Mouse (Mus musculus) stomach, embryonic 15.5 days (tissue): Measurements from ENCODE around the gene Mettl13. TPM values are rescaled to one million over a fixed set of nuclear protein-coding genes. Genes with fewer than 3 reads are reported as not detected.

Source experiments
- ATAC-seq: fragments of 200-750 bp; cut with Nextera tagmentation; 2 replicates; pipeline ENCODE4 v1.8.0; 2017; ENCODE audit warnings: low read depth, moderate number of reproducible peaks, moderate TSS enrichment; ENCODE audit not compliant: insufficient read depth, low FRiP score
- H3K27ac ChIP-seq: fragments of 300-500 bp; sonication (generic); 2 replicates; pipeline ENCODE4 v1.5.1; 2015; ENCODE audit warnings: mild to moderate bottlenecking, inconsistent platforms
- H3K27me3 ChIP-seq: fragments of 300-500 bp; sonication (generic); replicated peaks from 2 replicates; pipeline ENCODE4 v1.6.1; 2015; ENCODE audit warnings: inconsistent platforms
- H3K36me3 ChIP-seq: fragments of 300-500 bp; sonication (generic); 2 replicates; pipeline ENCODE4 v1.6.1; 2015; ENCODE audit warnings: inconsistent platforms
- H3K4me1 ChIP-seq: fragments of 300-500 bp; sonication (generic); 2 replicates; pipeline ENCODE4 v1.6.1; 2015; ENCODE audit warnings: inconsistent platforms
- H3K4me2 ChIP-seq: fragments of 300-500 bp; sonication (generic); 2 replicates; pipeline ENCODE4 v1.6.1; 2015; ENCODE audit warnings: mild to moderate bottlenecking, inconsistent platforms
- H3K4me3 ChIP-seq: fragments of 300-500 bp; sonication (generic); replicated peaks from 2 replicates; pipeline ENCODE4 v1.5.1; 2015; ENCODE audit warnings: inconsistent platforms
- H3K9ac ChIP-seq: fragments of 300-500 bp; sonication (generic); 2 replicates; pipeline ENCODE4 v1.6.1; 2015; ENCODE audit warnings: inconsistent platforms
- H3K9me3 ChIP-seq: fragments of 300-500 bp; sonication (generic); 2 replicates; pipeline ENCODE4 v1.6.1; 2016; ENCODE audit warnings: inconsistent platforms
- WGBS: fragments of 180-500 bp; shearing (Covaris S2); methylation state at CpG from one replicate; pipeline ENCODE4 v1.1.7; 2015; 5-methylcytosine and 5-hydroxymethylcytosine counted together
- polyA plus RNA-seq: library from polyadenylated mRNA; unstranded; fragments of >200 nt; fragmentation: Nextera tagmentation; extraction: Ambion mirVana; gene quantifications from 2 replicates; pipeline ENCODE4 v1.2.1, GENCODE M21; 2015

The Mettl13 gene
- polyA plus RNA-seq, 1 experiment from 2014 or later, result 21.0 TPM

DNA sequence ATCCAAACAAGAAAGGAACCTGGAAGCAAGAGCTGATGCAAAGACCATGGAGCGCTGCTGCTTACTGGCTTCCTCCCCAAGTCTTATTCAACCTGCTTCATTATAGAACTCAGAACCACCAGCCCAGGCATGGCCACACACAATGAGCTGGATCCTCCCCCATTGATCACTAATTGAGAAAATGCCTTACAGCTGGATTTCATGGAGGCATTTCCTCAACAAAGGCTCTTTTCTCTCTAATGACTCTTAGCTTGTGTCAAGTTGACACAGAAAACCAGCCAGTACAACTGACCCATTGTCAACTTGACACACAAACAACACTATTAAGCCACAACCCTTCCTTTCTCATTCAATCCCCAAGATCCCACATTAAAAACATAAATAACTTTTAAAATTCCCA is 17.7 kb downstream of the Mettl13 start:
- H3K9me3 ChIP-seq, result no peaks in the 10 kb centered on the region
- H3K4me2 ChIP-seq, result no peak overlapping the region
- peaks cover 21% of the 10 kb centered on the region for H3K36me3 ChIP-seq
- H3K4me3 ChIP-seq, result no peak overlapping the region
- H3K27ac ChIP-seq, result no peak overlapping the region
- H3K9ac ChIP-seq, result no peak overlapping the region
- no peak for ATAC-seq
- no peaks in the 10 kb centered on the region for H3K4me1 ChIP-seq
- 87% methylated on average over 1 of the region's 1 CpGs for WGBS
- no peaks in the 10 kb centered on the region for H3K27me3 ChIP-seq

DNA sequence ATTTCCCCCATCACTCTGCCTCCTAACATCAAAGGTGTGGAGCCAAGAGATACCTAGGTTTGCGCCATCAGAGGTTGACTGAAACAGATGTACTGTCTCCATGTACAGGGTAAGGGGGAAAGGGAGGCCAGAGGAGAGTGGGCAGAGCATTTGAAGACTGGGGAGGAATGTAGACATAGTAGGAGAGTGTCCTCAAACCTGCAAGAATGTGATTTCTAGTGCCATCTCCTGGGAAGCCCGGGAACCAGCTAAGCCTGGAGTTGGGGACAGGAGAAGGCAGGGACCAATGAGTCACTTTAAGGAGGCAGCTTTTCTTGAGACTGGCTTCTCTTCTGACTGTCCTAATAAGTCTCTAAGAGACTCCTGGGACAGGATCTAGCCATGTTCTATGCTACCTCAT is 18.7 kb downstream of the Mettl13 start:
- 56% methylated on average over 2 of the region's 2 CpGs for WGBS
- no peaks in the 10 kb centered on the region for H3K9me3 ChIP-seq
- H3K9ac ChIP-seq, result no peak overlapping the region
- H3K27me3 ChIP-seq, result no peaks in the 10 kb centered on the region
- no peak overlapping the region for H3K4me3 ChIP-seq
- H3K4me1 ChIP-seq, result no peaks in the 10 kb centered on the region
- H3K4me2 ChIP-seq, result no peak overlapping the region
- no peak overlapping the region for H3K27ac ChIP-seq
- no peak for ATAC-seq
- peaks cover 12% of the 10 kb centered on the region for H3K36me3 ChIP-seq

DNA sequence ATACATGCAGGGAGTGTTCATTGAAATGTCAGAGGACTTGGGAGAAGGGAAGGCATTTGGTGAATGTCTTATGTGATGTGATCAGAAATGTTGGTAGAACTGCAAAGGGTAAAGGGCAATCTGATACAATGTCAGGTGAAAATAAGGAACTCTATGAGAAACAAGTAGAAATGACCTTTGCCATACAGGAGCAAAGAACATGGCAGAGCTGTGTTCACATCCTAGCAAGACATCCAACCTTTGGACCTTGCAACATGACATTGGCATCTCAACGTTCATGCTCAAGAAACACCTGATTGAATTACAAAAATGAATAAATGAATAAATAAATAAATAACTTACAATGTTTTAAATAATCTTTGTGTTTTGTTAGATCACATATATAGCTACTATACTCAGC is 33.2 kb downstream of the Mettl13 start:
- H3K27ac ChIP-seq, result no peak overlapping the region

DNA sequence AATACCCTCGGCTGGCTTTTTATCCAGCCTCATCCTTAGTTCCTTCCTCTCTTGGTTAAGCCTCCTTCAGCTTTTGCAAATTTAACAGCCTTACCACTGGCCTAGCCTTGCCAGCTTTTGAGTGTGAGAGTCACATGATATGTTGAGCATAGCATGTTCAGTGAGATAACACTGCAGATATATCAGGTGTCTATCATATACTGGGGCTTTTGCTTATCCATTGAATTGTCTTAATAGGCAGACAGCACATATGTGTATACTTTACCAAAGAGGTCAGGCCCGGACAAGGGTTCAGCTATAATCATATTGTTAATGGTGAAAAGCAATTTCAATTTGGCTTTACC is 38.4 kb downstream of the Mettl13 start:
- no peak overlapping the region for H3K4me2 ChIP-seq
- H3K9me3 ChIP-seq, result no peaks in the 10 kb centered on the region
- H3K27me3 ChIP-seq, result no peaks in the 10 kb centered on the region
- no peak overlapping the region for H3K9ac ChIP-seq
- H3K27ac ChIP-seq, result no peak overlapping the region
- H3K4me3 ChIP-seq, result no peak overlapping the region
- H3K36me3 ChIP-seq, result no peaks in the 10 kb centered on the region
- H3K4me1 ChIP-seq, result 0 out of 2 replicates have a peak, but pooled peaks cover 4% of the 10 kb centered on the region
- 78% methylated on average over 2 of the region's 2 CpGs for WGBS
- no peak; the same call in 1 of the 2 replicates for ATAC-seq

More for the DNA sequence above, 33.2 kb downstream of the Mettl13 start:
- Histone ChIP-seq H3K4me3 (no peak overlapping the region), H3K9me3 (no peaks in the 10 kb centered on the region), H3K27me3 (no peaks in the 10 kb centered on the region), H3K9ac (no peak overlapping the region), H3K36me3 (no peaks in the 10 kb centered on the region), H3K4me2 (no peak overlapping the region), H3K4me1 (no peaks in the 10 kb centered on the region)
- ATAC-seq, result no peak
- WGBS, result 84% methylated on average over 1 of the region's 1 CpGs

DNA sequence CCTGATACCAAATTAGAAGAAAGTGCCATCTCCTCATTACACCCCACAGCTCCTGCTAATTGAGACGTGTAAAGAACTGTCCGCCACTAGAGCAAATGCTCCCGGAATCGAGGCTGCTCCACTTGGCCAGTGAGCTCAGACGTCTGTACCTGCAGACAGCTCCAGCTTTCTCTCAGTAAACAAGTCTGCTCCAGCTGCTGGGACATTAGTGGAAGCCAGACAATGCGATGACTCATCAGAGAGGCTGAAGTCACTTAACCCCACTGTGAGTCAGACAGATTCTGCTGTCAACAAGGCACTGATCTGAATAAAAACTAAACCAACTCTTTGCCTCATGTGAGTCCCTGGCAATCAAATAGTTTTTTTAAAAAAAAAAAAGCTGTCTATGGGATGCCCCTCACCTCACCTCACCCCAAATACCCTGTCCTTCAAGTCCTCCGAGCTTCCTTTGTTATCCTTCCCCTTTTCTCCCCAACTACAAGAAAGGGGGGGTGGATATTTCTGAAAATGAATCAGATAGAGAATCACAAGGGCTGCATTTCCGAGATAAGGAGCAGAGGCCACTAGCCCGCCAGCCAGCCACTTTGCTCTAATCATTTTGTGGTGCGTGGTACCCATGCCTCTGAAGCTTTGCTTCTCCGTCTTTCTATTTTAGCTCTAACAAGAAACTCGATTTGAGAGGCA is 38.9 kb downstream of the Mettl13 start:
- Histone ChIP-seq H3K9me3 (no peaks in the 10 kb centered on the region), H3K9ac (no peak overlapping the region), H3K4me1 (0 out of 2 replicates have a peak, but pooled peaks cover 4% of the 10 kb centered on the region), H3K36me3 (no peaks in the 10 kb centered on the region), H3K4me2 (no peak overlapping the region), H3K4me3 (no peak overlapping the region), H3K27me3 (no peaks in the 10 kb centered on the region), H3K27ac (no peak overlapping the region)
- ATAC-seq, result peak; percentile 79; the same call in 1 of the 2 replicates
- WGBS, result 32% methylated on average over 12 of the region's 12 CpGs

DNA sequence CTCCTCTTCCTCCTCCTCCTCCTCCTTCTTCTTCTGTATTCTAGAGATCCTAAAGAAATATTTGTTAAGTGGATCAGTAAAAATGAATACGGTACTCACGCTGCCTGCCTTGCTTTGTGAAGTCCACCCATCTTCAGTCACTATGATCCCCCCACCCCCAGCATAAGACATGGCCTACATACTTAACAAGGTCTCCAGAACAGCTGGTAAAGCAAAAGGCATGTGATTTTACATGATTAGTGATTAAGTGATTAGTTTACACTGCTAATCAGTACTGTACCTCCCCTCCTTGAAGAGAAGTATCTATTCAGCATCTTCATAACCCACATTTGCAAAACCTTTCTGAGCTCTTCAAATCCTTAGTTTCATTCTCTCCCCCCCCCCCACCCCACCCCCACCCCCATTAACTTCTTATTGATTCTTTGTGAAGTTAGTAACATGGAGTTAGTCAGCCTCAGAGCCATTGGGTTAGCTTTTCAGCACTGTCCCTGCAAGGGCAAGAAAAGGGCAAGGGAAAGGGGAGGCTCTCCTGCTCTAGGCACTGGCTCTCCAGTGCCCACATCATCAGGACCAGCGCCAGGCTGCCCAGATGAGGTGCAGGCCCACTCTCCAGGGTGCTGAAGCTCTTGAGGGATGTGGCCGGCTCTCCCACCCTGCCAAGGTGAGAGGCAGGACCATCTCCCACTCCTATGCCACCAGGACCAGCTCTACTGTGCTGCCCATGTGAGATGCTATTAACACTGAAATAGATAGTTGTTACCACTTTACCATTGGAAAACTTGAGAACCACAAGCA is 39.9 kb downstream of the Mettl13 start:
- Histone ChIP-seq H3K9ac (no peak overlapping the region), H3K27ac (no peak overlapping the region), H3K4me3 (no peak overlapping the region), H3K36me3 (no peaks in the 10 kb centered on the region), H3K27me3 (no peaks in the 10 kb centered on the region), H3K4me2 (no peak overlapping the region), H3K9me3 (no peaks in the 10 kb centered on the region), H3K4me1 (0 out of 2 replicates have a peak, but pooled peaks cover 4% of the 10 kb centered on the region)
- WGBS, result 71% methylated on average over 4 of the region's 4 CpGs
- no peak for ATAC-seq

DNA sequence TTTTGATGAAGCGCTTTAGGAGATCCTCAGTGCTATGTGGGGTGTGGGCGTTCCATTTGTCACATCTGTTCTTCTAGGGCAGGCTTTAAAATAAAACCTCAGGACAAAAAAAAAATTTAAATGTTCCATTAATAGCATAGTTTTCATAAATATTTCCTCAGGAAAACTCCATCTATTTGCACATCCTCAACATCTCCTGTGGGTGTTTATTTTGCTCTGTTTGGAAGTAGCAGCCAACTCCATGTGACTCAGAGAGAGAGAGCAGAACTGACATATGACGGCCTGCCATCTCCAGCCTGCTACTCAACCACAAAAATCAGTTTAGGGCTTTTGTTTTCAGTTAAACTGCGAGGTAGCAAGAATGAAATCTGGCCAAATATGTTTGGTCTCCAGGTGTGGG is 41.8 kb downstream of the Mettl13 start:
- 79% methylated on average over 4 of the region's 4 CpGs for WGBS
- no peaks in the 10 kb centered on the region for H3K36me3 ChIP-seq
- no peak overlapping the region for H3K4me3 ChIP-seq
- no peak overlapping the region for H3K27ac ChIP-seq
- no peak overlapping the region for H3K9ac ChIP-seq
- no peak overlapping the region for H3K4me2 ChIP-seq
- ATAC-seq, result no peak
- H3K27me3 ChIP-seq, result no peaks in the 10 kb centered on the region
- H3K9me3 ChIP-seq, result no peaks in the 10 kb centered on the region
- 0 out of 2 replicates have a peak, but pooled peaks cover 4% of the 10 kb centered on the region for H3K4me1 ChIP-seq

DNA sequence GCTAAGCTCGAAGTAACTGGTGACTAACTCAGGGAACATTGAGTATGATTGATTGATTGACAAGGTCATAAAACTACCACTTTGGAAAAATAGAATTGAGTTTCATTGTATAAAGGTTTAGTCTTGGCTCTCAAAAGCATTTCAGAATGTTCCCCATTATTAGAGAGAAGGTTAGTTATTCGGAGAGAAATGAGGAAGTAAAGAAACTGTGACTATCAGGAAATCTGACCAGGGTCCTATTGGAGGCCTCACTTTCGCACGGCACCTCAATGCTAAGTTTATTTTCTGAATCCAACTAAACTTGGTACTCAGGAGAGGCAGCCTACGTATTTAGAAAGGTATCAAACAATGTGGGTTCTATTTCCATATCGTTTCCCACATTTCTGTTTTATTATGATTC is 42.7 kb downstream of the Mettl13 start:
- Histone ChIP-seq H3K27me3 (no peaks in the 10 kb centered on the region), H3K4me3 (no peak overlapping the region), H3K4me2 (no peak overlapping the region), H3K4me1 (0 out of 2 replicates have a peak, but pooled peaks cover 4% of the 10 kb centered on the region), H3K36me3 (no peaks in the 10 kb centered on the region), H3K9ac (no peak overlapping the region), H3K27ac (no peak overlapping the region), H3K9me3 (no peaks in the 10 kb centered on the region)
- 79% methylated on average over 6 of the region's 6 CpGs for WGBS
- ATAC-seq, result no peak

Other genes with a start within 250 kb of the Mettl13 start
- 6.0 and 6.3 TPM in 2 replicates for gene Dnm3, start 70.5 kb downstream of the Mettl13 start, polyA plus RNA-seq
- 53.1 and 53.7 TPM in 2 replicates for gene Vamp4, start 22.0 kb upstream of the Mettl13 start, polyA plus RNA-seq
- 0.06 TPM in 1 of 2 replicates, not detected in the other for gene Myoc, start 90.6 kb upstream of the Mettl13 start, polyA plus RNA-seq
- gene Myocos, start 109.7 kb upstream of the Mettl13 start, polyA plus RNA-seq, result not detected in 2 replicates
- gene Prrc2c, start 192.0 kb upstream of the Mettl13 start, polyA plus RNA-seq, result 125 and 144 TPM in 2 replicates